ENCODE assay signal across 9 mouse cellular contexts in genomic region chr13:84345114-84345513, GRCm38 (mm10).
DNase-seq lines count a peak whose midpoint lies in the region; ATAC-seq lines count a peak whose summit lies in the region.
"Had no signal": no experiment of that assay in that cellular context is flagged by ENCODE, and none has a peak within 500 bp of the region (broad histone marks: within the 10 kb centered on the region; RNA-seq: fewer than 3 reads in every experiment).

No protein-coding gene starts in this region.

- H3K36me3 ChIP-seq in forebrain, embryonic 14.5 days (ENCODE audit: control insufficient read depth, insufficient read depth, low read length): no peaks in the 10 kb centered on the region
- H3K36me3 ChIP-seq: stomach, embryonic 15.5 days had no signal

- H3K4me3 ChIP-seq in forebrain, embryonic 14.5 days (ENCODE audit: low read depth, low read length): peak overlapping the region; percentile 30
- H3K4me3 ChIP-seq: stomach, embryonic 15.5 days had no signal

- peak overlapping the region; percentile 90 for H3K4me2 ChIP-seq in forebrain, embryonic 14.5 days (ENCODE audit: low read length)
- H3K4me2 ChIP-seq: stomach, embryonic 15.5 days had no signal

- H3K27ac ChIP-seq in forebrain, embryonic 14.5 days (ENCODE audit: low read depth, low read length): peak overlapping the region; percentile 98
- H3K27ac ChIP-seq: stomach, embryonic 15.5 days had no signal

- H3K27me3 ChIP-seq in forebrain, embryonic 14.5 days (replicated peaks; ENCODE audit: control insufficient read depth, insufficient read depth, low read length): no peaks in the 10 kb centered on the region

- peaks cover 32% of the 10 kb centered on the region for H3K4me1 ChIP-seq in forebrain, embryonic 14.5 days (ENCODE audit: control insufficient read depth, insufficient read depth, low read length)

- intact Hi-C loops in gastrocnemius, postnatal 14 days (cut with DNase I; ENCODE audit: low total_unique reads): loop anchor here (10.0 kb wide), 1 partner anchor 630 kb away; no protein-coding TSS in a partner anchor
- intact Hi-C loops in gastrocnemius, postnatal 36 days (cut with DNase I): loop anchor here (10.0 kb wide), 1 partner anchor 630 kb away; no protein-coding TSS in a partner anchor

- 5% methylated on average over 8 of the region's 8 CpGs for WGBS in forebrain, embryonic 14.5 days

- DNase-seq in left cerebral cortex, adult 18-20 months (ENCODE audit: low spot score in 2 of 2): peak; percentile 18 to 20
- no peak for DNase-seq in left cerebral cortex, adult 11 months (ENCODE audit: low spot score)
- peak; percentile 71 for DNase-seq in forebrain, embryonic 14.5 days (ENCODE audit: low spot score)
- peak; percentile 21 for DNase-seq in mesoderm, embryonic 11.5 days (ENCODE audit: low read depth, low spot score)
- peak; percentile 44 for DNase-seq in right cerebral cortex, postnatal 4 days
- no peak for DNase-seq in gastrocnemius, postnatal 14 days
- DNase-seq in gastrocnemius, postnatal 36 days: no peak
- DNase-seq in gastrocnemius, postnatal 25 days: no peak

- H3K9ac ChIP-seq in forebrain, embryonic 14.5 days (ENCODE audit: low read length): peak overlapping the region; percentile 81
- H3K9ac ChIP-seq: stomach, embryonic 15.5 days had no signal

- H3K9me3 ChIP-seq in forebrain, embryonic 14.5 days (replicated peaks; ENCODE audit: control insufficient read depth, low read length): no peaks in the 10 kb centered on the region
- H3K9me3 ChIP-seq: stomach, embryonic 15.5 days had no signal

- ATAC-seq in forebrain, embryonic 14.5 days: no peak

Comparison
In these comparisons a context has a peak if more than half of its experiments do, and no peak if none do; other contexts are left out.
1. DNase-seq: peak in left cerebral cortex, adult 18-20 months (2 of 2), forebrain, embryonic 14.5 days (single experiment), mesoderm, embryonic 11.5 days (single experiment) and right cerebral cortex, postnatal 4 days (single experiment); none in left cerebral cortex, adult 11 months (single experiment), gastrocnemius, postnatal 14 days (single experiment), gastrocnemius, postnatal 36 days (0 of 2) and gastrocnemius, postnatal 25 days (single experiment).